Mouse (Mus musculus) cerebellum, postnatal 14 days (tissue): ENCODE results near the gene Rapgef3.
A peak's percentile ranks its signal among the peaks of the same experiment; 100 is the strongest.

ENCODE experiments used
- DNase-seq, 2 experiments: peaks; one replicate each; pipeline ENCODE4 v3.0.0; 2021; ENCODE audit warnings: mixed read lengths in 2 of 2

The Rapgef3 gene

DNA sequence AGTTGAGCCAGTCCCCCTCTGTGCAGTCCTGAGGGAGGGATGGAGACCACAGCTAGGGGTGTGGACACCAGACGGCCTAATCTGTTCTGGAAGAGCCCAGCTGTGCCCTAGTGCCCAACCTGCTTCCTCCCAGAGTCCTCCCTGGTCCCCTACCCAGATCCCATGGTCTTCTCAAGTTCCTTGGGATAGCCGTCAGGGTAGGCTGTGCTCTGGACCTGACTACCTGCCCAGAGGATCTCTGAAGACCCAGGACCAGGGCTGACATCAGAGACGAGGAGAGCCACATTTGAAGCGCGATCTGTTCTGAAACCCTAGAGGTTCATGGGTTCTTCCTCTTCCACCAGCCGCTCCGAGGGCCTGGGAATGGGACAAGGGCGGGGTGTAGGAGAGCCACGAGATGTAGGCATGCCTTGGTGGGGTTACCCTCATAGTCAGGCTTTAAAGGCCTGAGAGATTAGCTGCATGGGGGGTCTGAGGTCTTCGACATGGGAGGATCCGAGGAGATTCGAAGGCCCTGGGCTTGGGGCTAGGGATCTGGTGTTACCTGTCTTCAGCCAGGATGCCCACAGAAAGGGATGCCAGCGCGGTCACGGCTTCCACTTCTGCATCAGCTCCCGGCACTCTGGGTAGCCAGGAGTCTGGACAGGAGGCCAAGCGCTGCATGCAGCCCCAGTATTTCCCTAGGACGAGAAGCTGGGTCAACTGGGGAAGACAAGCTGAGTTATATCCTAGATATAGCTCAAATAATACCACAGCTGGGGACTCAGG is 25.8 kb upstream of the Rapgef3 start:
- no peak for DNase-seq

DNA sequence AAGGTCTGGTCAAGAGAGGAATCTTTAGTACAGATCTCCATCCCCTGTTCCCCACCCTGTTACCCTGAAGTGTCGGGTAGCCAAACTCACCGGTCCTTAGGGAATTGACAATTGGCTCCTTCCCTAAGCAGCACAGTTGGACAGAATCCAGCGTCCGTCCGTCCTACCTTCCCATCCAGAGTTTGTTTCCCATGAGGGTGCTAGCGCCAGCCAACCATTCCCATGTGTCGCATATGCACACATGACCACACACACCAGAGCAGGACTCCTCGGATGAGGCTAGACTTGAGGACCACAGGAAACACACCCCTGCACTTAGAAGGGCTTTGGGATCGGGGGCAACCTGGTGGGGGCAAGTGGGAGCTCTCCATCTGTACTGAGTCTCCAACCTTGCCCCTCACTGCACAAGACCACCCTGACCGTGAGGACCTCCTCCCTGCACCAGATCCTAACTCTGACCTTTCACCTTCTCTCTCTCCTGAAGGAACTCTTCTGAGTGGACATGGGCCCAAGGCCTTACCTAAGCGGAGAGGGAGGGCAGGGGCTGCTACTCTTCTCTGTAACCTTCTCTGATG is 23.4 kb upstream of the Rapgef3 start:
- no peak for DNase-seq

DNA sequence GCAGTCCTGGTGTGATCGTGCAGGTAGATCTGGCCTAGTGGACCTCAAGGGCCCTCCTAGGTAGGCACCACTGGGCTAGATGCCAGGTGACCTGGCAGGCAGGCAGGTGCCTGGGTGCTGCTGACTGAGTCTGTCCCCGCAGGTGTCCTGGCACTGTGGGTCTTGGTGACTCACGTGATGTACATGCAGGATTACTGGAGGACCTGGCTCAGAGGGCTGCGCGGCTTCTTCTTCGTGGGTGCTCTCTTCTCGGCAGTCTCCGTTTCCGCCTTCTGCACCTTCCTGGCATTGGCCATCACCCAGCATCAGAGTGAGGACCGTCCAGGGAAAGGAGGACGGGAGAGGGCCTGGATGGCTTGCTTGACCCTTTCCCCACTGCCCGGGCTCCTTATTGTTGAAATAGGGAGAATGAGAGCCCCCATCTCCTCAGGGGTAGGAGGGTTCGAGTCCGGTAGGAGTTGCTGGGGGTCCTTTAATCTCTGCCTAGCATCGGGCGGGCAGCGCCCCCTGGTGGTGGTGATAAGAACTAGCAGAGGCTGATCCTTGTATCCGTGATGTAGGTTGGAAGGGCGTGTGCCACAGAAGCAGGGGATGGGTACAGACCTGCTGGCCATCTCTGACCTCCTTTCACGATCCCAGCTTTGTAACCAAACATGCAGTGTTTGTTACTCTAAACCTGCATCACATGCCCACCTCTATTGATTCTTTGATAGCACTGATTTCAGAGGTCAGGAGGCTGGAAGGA is 22.2 kb upstream of the Rapgef3 start:
- peak; percentile 84 to 85 for DNase-seq

DNA sequence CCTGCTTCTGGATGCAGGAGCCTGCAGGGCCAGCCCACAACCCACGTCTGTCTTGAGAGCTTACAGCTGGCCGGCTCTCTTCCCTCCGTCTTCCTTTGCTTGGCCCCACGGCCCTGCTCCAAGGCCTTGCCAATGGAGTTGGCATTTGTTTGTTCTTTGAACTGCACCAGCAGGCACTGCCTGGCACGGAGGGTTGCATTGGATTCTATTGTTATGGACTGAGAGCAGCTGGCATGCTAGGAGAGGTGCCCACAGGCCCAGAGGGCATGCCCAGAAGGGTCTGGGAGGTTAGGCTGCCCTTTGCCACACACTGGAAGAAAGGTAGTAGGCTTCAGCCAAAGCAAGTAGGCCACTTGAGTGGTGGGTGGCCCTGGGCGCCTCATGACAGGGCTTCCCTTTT is 21.0 kb upstream of the Rapgef3 start:
- peak; percentile 76 to 77 for DNase-seq

DNA sequence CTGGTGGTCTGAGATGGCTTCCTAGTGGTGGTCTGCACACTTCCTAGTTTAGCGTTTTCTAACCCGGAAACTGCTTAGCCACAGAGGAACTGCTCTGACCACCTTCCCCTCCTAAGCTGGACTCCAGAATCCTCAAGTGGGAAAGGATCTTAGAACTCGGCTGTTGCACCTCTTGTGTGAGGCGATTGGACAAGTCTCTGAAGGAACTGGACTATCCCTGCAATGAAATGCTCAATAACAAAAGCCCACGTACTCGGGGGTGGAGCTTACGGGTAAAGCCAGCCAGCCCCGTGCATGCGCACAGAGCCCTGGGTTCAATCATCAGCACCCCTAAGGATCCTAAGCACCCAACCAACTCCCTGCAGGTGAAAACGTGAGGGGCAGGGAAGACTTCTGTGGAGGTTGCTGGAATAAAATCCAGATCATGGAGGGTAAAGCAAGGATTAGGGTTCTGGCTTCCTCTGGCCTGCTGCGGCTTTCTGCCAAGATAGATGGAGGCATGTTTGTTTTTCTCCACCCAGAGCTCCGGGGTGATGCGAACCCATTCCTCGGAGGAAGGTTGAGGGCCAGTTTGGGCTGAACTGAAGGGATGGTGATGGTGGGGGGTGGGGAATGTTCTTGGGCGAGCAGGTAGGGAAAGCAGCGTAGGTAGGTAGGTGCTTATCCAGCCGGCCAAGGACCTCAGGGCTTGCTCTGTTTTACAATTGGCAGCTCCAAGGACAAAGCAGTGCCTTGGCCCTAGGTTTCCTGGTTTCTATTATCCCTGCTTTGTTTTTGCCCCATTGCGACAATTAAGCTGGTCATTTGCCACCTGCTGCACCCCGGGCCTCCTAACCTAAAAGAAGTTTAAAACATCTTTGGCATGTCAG is 20.3 kb upstream of the Rapgef3 start:
- no peak for DNase-seq

DNA sequence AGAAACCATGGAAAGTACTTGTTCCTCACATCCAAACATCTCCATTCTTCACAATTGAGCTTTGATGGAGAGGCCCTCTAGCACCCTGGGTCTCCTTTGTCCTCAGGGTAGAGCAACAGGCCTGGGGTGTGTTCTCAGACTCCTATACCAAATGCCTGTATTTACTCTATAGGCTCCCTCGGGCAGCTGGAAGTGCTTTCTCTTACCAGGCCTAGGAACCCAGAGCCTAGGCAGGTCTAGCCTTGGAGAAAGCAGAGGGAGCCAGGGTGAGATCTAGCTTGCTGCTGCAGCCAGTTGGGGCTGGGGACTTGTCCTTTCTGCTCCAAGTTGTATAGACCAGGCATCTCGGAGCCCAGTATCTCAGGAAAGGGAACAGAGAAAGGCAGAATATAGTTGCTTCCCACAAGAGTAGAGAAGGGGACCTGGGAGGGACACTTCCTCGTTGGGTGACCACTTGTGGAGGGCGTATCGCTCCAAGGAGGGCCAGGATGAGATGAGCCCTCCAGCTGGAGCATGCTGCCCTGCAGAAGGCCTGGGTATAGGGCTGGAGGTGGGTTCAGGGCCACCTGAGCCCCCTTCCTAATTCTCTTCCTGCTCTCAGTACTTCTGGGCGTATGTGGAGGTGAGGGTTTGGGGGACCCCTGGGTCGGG is 19.5 kb upstream of the Rapgef3 start:
- DNase-seq: no peak

DNA sequence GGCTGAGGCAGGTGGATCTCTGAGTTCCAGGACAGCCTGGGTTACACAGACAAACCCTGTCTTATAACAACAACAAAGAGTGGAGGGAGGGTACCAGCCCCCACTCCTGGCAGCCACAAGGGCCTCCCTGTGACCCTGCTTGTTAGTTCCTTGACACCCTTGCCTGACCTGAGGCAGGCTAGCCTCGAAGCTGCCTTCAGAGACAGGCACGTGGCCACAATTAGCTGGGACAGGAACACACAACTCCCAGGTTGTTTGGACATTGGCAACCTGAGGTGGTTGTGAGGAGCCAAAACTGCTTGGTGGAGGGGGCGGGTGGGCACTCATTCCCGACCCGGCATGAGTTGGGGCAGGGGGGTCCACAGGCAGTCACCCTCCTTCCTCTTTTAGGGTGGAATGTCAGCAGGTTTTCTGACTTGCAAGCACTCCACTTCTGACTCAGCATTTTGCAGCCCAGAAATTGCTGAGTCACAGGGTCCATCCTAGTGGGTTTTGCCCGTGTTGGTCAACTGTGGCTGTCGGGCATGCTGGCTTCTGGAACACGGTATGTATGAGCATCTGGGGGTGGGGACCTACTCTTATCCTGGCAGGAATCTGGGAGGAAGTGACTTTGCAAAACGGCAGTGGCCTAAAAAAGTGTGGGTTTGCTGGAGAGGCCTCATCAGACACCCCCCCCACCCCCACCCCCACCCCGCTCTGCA is 18.8 kb upstream of the Rapgef3 start:
- DNase-seq: no peak

DNA sequence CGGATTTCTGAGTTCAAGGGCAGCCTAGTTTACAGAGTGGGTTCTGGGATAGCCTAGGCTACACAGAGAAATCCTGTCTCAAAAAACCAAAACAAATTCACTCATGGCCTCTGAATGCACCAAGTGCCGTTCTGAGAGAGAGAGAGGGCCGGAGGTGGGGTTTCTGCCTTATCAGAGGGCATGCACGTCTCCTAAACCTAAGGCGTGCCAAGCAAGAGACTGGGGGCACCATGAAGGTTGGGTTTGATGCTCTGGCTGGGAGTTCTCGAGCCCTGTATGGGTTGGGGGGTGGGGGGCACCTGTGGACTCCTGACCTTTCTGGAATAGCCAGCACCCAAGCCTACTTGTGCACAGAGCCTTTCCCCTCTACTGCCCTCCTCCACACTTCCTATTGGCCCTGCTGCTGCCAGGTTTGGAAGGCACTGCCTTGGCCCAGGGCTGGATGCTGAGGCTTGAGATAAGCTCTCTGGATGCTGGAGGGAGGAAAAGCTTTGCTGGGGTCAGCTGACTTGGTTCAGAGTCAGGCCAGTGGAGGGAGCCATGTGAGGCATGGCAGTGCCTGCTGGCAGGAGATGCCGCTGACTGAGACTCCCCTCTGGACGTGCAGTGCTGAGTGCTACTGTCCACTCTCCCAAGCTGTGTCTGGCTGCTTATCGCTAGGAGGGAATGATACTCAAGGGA is 18.1 kb upstream of the Rapgef3 start:
- no peak for DNase-seq

DNA sequence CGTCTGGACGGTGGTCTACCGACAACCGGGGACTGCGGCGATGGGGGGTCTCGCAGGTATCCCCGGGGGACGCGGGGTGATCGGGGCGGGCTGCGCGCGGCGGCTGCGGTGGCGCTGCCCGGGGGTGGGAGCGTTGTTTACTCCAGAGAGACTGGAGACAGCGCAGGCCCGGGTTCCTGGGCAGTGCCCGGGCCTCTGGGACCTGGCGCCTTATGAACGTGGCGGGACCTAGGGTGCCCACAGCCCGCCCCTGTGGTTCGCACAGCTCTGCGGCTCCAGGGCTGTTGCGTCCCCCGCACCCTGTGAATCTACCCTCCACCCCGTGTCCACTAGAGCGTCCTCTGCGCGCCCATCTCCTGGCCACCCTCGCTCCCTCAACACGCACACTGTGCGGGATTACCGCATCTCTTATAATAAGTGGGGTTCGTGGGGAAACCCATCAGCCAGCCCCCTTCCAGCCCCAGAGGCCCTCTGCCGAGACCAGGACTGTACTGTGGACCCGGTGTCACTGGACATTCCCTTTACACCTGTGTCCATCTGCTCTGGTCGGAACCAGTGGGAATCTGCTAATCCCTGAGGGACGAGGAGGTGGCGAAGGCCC is 16.9 kb upstream of the Rapgef3 start:
- DNase-seq: peak; percentile 66 to 67

DNA sequence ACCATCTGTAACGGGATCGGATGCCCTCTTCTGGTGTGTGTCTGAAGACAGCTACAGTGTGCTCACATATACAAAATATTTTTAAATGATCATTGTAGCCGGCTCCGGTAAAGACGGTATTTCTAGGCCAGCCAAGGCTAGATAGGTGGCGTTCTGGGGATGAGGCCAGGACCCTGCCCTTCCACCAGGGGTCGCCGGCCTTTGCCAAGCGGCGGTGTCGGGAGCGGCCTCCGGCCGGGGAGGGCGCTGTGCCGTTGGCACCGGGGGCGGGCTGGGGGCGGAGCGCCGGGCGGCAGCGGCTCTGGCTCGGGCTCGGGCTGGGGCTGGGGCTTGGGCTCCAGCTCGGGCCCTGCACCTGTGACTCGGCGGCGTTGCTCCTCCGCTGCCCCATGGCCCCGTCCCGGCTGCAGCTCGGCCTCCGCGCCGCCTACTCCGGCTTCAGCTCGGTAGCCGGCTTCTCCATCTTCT is 16.4 kb upstream of the Rapgef3 start:
- peak; percentile 96 to 97 for DNase-seq

DNA sequence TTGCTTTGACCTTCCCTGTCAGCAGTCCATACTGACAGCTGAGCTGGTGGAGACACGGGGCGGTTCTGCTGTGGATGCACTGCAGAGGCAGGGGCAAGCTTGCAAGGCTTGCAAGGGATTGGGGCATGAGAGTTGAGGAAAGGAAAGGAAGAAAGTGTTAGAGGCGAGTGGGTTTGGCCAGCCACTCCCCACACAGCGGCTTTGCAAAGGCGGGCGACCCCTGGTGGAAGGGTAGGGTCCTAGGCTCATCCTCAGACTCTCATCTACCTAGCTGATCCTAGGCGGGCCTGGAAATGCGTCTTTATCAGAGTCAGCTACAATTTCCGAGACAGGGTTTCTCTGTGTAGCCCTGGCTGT is 15.0 kb upstream of the Rapgef3 start:
- peak; percentile 73 to 80 for DNase-seq

DNA sequence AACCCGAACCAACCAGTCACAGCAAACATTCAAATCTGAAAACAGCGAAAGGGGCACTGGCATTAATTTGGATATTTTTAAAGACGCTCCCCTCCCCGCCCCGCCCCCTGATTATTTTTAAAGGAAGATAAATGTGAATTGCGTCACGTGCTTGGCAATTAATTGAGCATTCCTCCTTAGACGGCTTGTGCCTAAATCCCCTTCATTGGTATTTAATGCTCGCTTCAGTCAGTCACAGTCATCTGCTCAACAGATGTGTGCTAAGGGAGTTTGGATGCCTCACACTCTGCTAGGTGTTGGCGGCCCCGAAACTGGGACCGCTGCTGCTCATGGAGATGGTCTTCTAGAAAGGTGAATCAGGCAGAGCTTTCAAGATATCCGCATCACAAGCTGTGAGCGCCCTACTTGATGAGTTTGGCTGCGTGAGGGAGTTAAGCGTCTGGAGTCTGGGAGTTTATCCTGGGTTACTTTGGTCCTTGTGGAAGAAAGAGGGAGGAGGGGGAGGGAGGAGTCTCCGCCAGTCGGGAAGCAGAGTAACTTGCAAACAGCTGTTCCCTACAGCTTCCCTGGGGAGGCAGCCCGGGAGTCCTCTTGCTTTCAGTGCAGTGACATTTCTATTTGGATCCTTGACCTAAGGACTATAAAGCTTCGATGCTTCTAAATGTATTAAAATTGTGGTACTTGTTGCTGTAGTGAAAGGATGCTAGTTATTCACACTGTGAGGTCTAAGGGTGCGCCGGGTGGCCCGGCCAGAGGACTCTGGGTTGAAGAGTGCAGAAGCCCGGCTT is 14.4 kb upstream of the Rapgef3 start:
- DNase-seq: no peak

DNA sequence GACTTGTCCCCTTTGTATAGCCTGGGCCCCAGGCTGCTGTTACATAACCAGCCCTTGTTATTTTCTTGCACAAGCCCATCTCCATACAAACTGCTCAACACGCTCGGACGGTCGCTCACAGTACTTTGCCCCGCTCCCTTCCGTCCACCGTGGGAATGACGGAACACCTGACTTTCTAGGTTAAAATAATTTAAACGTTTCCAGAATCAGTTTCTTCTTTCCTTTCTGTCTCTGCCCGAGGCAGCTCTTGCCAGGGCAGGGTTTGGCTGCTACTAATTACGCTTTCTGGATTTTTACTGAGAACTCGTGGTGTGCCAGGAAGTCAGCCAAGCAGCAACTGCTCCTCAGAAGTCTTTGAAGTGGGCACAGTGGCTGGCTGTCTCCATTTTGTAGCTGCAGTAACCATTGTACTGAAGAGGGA is 12.8 kb upstream of the Rapgef3 start:
- DNase-seq: no peak

DNA sequence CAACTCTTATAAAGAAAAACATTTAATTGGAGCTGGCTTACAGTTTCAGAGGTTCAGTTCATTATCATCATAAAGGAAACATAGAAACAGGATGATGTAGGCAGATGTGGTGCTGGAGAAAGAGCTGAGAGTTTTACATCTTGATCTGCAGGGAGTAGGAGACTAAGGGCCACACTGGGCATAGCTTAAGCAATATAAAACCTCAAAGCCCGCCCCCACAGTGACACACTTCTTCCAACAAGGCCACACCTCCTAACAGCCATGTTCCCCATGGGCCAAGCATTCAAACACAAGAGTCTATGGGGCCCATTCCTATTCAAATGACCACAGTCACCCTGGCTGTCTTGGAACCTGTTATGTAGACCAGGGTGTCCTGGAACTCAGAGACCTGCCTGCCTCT is 11.8 kb upstream of the Rapgef3 start:
- DNase-seq: no peak

DNA sequence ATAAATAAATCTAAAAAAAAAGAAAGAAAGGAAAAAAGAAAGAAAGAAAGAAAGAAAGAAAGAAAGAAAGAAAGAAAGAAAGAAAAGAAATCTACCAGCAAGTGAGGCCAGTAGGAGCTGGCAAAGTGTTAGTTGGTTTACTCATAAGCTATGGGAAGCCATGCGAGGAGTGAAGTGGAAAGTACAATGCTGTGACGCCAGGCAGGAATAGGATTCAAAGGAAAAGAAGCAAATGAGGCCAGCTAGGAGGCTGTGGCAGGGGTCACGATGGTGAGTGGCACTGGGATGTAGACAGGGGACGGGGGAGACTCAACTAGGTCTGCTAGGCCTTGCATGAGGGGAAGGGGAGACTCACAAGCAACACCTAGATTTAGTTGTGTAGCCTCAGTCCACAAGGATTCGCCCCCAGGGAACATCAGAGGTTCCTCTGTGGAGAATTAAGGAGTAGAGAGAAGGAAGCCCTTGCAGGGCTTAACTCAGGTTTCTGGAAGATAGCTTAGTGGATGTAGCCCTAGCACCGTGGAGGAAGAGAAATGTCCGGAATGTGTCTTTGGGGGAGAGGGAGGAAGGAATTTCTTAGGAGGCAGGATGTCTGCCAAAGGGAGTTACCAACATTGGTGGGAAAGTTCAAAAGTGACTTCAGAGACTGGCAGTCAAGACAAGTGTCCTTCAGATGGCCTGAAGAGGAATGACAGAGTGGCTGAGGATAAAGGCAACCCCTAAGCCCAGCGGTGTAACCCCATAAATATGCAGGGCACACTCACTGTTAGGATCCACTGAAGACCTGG is 10.7 kb upstream of the Rapgef3 start, which contains the start of gene Slc48a1:
Slc48a1 (plus strand) TSS at position 210 of the 788 bp plus-strand sequence.
- no peak for DNase-seq

DNA sequence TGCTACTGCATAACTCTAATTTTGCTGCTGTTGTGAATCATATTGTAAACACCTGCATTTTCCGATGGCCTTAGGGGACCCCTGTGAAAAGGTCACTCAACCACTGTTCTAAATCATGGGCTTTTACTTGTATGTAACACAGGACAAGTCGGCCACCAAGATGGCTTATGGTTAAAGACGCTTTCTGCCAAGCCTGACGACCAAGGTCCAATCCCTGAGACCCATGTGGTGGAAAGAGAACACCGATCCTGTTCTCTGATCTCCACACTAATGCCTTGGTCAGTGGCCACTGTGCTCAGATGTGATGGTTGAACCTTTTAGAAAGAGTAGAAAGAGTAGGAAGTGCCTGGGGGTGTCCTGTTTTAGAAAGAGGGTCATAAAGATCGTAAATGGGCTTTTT is 9.1 kb upstream of the Rapgef3 start:
- no peak for DNase-seq

DNA sequence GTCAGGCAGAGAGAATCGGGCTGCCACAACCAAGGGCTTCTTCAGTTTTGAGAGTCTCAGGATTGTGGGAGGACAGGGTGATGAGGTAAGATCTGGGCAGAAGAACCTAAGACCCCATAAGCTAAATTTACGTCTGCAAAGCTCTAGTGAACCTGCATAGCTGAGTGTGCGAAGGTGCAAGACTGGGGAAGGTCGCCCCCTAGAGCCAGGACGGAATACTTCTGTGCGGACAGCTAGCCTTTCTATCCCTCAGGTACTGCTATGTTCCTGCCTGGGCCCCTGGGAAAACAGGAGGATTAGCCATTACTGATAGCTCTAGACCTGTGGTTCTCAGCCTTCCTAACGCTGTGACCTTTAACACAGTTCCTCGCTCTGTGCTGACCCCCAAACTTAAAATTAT is 8.7 kb upstream of the Rapgef3 start:
- DNase-seq: peak; percentile 90 to 93

DNA sequence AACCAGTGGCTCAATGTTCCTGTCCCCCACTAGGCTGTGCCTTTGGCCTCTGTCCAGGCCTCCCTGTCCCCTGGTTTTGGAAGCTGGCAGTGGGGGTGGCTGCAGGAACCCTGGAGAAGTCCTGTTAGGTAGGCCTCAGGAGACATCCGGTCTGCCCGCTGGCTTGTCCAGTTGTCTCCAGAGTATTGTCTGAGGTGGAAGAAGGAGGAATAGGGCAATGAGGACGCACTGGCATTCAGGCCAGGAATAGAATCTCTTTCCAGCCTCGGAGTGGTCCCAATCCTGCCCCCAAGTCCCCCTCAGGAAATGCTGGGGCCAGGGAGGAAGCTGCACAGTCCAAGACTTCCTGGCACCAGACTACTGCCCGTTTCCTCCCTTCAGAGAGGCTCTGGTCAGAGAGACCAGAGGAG is 6.2 kb upstream of the Rapgef3 start:
- no peak for DNase-seq

DNA sequence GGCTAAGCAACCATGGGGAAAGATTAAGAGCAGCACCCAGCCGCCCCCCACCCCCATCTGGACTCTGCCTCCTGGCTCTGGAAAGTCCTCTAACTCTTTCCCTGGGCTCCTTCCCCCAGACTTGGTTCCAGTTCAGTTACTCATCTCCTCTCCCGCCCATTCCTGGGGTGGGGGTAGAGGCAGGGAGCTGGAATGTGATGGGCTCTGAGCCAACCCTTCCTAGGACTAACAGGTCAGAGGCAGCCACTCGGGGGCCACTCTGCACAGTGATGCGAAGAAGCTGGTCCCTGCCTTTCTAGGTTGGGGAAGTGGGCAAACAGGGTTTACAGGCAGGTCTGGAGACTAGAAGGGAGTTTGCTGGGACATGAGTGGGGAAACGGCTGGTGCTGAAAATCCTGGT is 5.3 kb upstream of the Rapgef3 start:
- DNase-seq: no peak
